Mouse (Mus musculus) embryonic facial prominence, embryonic 15.5 days (tissue): ENCODE data around the gene Psg19. TPM values are rescaled to one million over a fixed set of nuclear protein-coding genes. Genes with fewer than 3 reads are reported as not detected.
"Not testable (repeated sequence)": the region's sequence is repeated elsewhere in the genome, so short reads cannot be mapped to it uniquely, and the experiment has no call there.

Experiments used
- ATAC-seq: fragments of 200-750 bp; cut with Nextera tagmentation; 2 replicates; pipeline ENCODE4 v1.8.0; 2017; ENCODE audit warnings: low read depth, moderate TSS enrichment; ENCODE audit not compliant: insufficient number of reproducible peaks, low FRiP score, low TSS enrichment
- H3K27ac ChIP-seq: fragments of 300-500 bp; sonication (generic); replicated peaks from 2 replicates; pipeline ENCODE4 v1.5.1; 2015; ENCODE audit warnings: mild to moderate bottlenecking, inconsistent platforms
- H3K27me3 ChIP-seq: fragments of 300-500 bp; sonication (generic); 2 replicates; pipeline ENCODE4 v1.6.1; 2015; ENCODE audit warnings: inconsistent platforms
- H3K36me3 ChIP-seq: fragments of 300-500 bp; sonication (generic); 2 replicates; pipeline ENCODE4 v1.6.1; 2015; ENCODE audit warnings: mild to moderate bottlenecking, inconsistent platforms
- H3K4me1 ChIP-seq: fragments of 300-500 bp; sonication (generic); 2 replicates; pipeline ENCODE4 v1.6.1; 2015; ENCODE audit warnings: inconsistent platforms
- H3K4me2 ChIP-seq: fragments of 300-500 bp; sonication (generic); replicated peaks from 2 replicates; pipeline ENCODE4 v1.6.1; 2015; ENCODE audit warnings: mild to moderate bottlenecking, inconsistent platforms
- H3K4me3 ChIP-seq: fragments of 300-500 bp; sonication (generic); replicated peaks from 2 replicates; pipeline ENCODE4 v1.5.1; 2015; ENCODE audit warnings: mild to moderate bottlenecking, inconsistent platforms
- H3K9ac ChIP-seq: fragments of 300-500 bp; sonication (generic); 2 replicates; pipeline ENCODE4 v1.6.1; 2015; ENCODE audit warnings: inconsistent platforms
- H3K9me3 ChIP-seq: fragments of 300-500 bp; sonication (generic); replicated peaks from 2 replicates; pipeline ENCODE4 v1.6.1; 2016; ENCODE audit warnings: inconsistent platforms
- WGBS: fragments of 180-500 bp; shearing (Covaris S2); methylation state at CpG from one replicate; pipeline ENCODE4 v1.1.7; 2015; 5-methylcytosine and 5-hydroxymethylcytosine counted together
- polyA plus RNA-seq: library from polyadenylated mRNA; unstranded; fragments of >200 nt; fragmentation: Nextera tagmentation; extraction: Ambion mirVana; gene quantifications from 2 replicates; pipeline ENCODE4 v1.2.1, GENCODE M21; 2015

Psg19 gene
- polyA plus RNA-seq, 1 experiment from 2014 or later: not detected

DNA sequence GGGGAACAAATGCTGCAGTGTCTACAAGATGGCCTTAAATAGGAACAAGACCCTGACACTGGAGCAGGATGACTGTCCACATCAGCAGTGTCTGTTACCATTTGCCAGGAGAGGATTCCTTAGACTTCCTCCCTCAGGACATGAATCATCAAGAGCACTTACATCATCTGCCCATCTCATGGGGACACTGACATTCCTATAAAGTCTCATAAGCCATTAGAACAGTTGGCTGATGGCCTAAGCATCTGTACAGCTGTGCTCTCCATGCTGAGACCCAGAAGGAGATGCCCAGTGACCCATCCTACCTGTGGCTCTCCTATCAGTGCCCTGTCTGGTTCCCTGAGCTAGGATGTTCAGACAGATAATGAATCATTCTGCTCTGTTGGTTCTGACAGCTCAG, 5.2 kb upstream of the Psg19 start:
- Histone ChIP-seq H3K27ac (no peak overlapping the region), H3K9ac (no peak overlapping the region), H3K9me3 (no peaks in the 10 kb centered on the region), H3K4me2 (no peak overlapping the region), H3K27me3 (no peaks in the 10 kb centered on the region), H3K4me1 (no peaks in the 10 kb centered on the region), H3K4me3 (no peak overlapping the region), H3K36me3 (no peaks in the 10 kb centered on the region)
- no peak for ATAC-seq

DNA sequence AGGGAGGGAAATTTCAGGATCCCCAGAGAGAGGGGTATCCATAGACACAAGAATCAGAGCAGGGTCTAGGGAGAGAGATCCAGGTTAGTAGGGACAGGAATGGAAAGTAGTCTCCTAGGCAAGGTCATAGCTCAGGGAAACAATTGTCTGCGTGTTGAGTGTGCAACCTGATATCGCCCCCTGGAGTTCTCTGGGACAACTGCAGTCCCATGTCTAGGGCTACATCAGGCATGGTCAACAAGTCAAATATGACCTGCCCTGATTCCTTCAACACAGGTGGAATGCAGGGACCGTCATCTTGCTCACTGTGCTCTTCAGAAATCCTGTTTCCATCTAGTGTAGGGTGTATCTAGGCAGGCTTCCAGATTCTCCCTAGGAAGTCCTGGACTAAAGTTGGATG, 809 bp upstream of the Psg19 start:
- Histone ChIP-seq H3K4me1 (no peaks in the 10 kb centered on the region), H3K27ac (no peak overlapping the region), H3K4me2 (no peak overlapping the region), H3K9me3 (no peaks in the 10 kb centered on the region), H3K4me3 (no peak overlapping the region), H3K9ac (no peak overlapping the region), H3K27me3 (no peaks in the 10 kb centered on the region), H3K36me3 (no peaks in the 10 kb centered on the region)
- no peak for ATAC-seq
- 45% methylated on average over 3 of the region's 3 CpGs for WGBS

DNA sequence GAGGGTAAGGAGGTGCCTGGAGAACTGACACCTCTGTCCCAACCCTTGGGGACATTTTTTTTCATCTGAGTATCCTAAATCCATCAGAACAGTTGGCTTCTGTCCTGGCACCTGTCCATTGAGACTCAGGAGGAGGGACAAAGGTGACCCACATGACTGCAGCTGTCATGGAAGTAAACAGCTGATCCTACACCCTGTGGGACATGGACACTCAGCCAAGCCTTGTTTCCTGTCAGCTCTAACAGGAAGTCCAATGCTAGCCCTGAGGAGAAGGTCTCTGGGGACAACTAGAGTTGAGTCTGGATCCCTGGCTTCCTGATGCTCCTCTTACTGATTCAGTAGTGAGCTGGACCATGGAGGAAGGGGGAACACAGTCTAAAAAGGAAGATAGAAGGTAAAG, 7.6 kb downstream of the Psg19 start:
- not testable (repeated sequence) for H3K9me3 ChIP-seq, ATAC-seq, H3K4me1 ChIP-seq, H3K4me2 ChIP-seq, H3K36me3 ChIP-seq, H3K9ac ChIP-seq, H3K4me3 ChIP-seq, H3K27ac ChIP-seq, H3K27me3 ChIP-seq

DNA sequence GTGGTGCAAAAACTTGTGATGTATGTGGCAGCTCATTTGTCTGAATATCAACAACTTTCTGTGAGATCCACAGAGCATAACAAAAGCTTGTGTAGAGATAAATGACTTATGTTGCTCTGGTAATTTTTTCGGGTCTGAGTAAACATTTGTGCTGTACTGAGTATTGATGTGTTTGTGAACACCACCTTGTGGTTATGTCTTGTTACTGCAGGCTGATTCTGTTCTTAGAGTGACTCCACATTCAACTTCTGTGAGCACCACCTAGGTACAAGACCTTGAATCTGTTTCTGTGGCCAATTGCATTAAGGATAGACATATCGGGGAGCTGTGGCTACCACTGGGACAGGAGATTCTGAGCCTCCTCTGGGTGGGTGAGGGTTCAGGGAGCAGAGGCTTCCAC, 17.0 kb downstream of the Psg19 start:
- H3K9ac ChIP-seq, H3K4me2 ChIP-seq, H3K9me3 ChIP-seq, H3K27ac ChIP-seq, H3K4me3 ChIP-seq, ATAC-seq, H3K27me3 ChIP-seq, H3K4me1 ChIP-seq, H3K36me3 ChIP-seq: not testable (repeated sequence)
- WGBS: 39% methylated on average over 2 of the region's 2 CpGs

DNA sequence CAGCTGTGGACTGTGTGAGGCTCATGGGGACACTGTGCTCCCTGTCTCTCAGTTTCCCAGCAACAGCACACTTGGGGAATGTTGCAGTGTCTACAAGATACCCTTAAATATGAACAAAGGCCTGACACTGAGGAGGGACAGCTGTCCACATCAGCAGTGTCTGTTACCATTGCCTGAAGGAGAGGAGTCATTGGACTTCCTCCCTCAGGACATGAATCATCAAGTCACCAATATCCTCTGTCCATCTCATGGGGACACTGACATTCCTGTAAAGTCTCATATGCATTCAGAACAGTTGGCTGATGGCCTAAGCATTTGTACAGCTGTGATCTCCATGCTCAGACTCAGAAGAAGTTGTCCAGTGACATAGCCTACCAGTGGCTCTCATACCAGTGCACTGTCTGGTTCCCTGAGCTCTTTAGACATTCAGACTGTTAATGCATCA, 19.0 kb downstream of the Psg19 start:
- no peaks in the 10 kb centered on the region for H3K27me3 ChIP-seq
- no peaks in the 10 kb centered on the region for H3K9me3 ChIP-seq
- H3K27ac ChIP-seq: no peak overlapping the region
- H3K36me3 ChIP-seq: no peaks in the 10 kb centered on the region
- ATAC-seq: no peak
- no peak overlapping the region for H3K4me3 ChIP-seq
- H3K4me2 ChIP-seq: no peak overlapping the region
- no peak overlapping the region for H3K9ac ChIP-seq
- no peaks in the 10 kb centered on the region for H3K4me1 ChIP-seq

DNA sequence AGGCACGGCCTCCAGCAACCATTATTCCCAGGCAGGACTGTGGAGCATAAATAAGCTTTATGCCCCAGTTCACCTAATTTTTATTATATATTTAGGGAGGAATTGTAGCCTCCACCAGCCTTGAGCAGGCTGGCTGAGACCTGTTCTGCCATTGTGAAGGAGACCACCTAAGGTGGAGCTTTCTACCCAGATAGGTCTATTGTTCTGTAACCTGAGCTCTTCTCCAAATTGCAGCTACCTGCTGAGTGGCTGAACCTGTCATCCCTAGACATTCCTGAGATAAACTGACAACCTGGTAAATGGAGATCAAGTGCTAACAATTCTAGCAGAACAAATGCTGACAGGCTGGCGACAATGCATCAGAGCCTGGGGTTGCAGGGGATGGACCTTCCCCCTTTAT, 35.4 kb downstream of the Psg19 start:
- not testable (repeated sequence) for H3K9me3 ChIP-seq, H3K4me3 ChIP-seq, H3K36me3 ChIP-seq, H3K9ac ChIP-seq, H3K27me3 ChIP-seq, H3K4me2 ChIP-seq, H3K4me1 ChIP-seq, H3K27ac ChIP-seq, ATAC-seq
- 38% methylated on average over 1 of the region's 2 CpGs for WGBS

DNA sequence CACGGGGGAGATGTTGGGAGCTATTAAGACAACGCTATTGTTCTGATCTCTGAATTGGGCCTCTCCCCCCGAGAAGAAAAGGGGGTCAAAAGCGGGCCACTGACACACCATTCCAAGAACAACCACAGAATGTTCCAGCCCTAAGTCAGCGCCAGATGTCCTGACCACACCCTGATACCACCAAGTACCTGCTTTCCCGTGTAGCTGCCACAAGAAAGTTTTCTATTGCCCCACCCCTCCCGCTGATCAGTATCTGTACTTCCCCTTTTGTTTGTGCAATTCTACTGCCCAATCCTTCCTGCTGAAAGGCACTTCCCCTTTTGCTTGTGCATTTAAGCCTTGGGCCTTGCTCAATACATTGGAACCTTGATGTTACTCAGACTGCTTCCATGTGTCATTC, 38.2 kb downstream of the Psg19 start:
- not testable (repeated sequence) for H3K36me3 ChIP-seq, ATAC-seq, H3K4me2 ChIP-seq, H3K9ac ChIP-seq, H3K27ac ChIP-seq, H3K4me1 ChIP-seq, H3K27me3 ChIP-seq, H3K4me3 ChIP-seq, H3K9me3 ChIP-seq
- WGBS: 83% methylated on average over 7 of the region's 7 CpGs

DNA sequence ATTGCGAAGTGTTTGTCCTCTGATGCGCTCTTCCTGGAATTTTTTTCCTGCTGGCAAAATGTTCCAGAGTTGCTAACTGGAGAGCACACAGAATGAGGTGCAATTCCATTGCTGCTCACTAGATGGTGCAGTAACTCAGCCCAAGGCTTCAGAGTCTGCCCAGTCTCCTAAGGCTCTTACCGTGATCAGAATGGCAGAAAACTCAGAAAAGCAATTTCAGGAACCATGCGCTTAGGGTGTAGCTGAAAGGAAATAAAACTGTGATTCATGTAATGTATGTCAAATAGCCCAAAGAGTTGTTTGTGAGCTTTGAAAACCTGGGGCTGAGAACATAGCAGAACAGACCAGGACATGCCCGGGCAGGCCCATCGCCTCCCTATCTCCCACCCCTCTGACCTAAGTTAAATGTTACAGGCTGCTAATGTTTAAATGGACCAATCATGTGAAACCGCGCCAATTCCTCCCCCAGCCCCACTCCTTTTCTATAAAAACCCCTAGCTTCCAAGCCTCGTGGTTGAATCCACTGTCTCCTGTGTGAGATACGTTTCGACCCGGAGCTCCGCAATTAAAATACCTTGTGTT, 48.3 kb downstream of the Psg19 start:
- not testable (repeated sequence) for ATAC-seq, H3K36me3 ChIP-seq, H3K4me2 ChIP-seq, H3K4me1 ChIP-seq, H3K9me3 ChIP-seq, H3K27ac ChIP-seq, H3K9ac ChIP-seq, H3K4me3 ChIP-seq
- peaks cover 20% of the 10 kb centered on the region for H3K27me3 ChIP-seq
- 45% methylated on average over 11 of the region's 13 CpGs for WGBS

DNA sequence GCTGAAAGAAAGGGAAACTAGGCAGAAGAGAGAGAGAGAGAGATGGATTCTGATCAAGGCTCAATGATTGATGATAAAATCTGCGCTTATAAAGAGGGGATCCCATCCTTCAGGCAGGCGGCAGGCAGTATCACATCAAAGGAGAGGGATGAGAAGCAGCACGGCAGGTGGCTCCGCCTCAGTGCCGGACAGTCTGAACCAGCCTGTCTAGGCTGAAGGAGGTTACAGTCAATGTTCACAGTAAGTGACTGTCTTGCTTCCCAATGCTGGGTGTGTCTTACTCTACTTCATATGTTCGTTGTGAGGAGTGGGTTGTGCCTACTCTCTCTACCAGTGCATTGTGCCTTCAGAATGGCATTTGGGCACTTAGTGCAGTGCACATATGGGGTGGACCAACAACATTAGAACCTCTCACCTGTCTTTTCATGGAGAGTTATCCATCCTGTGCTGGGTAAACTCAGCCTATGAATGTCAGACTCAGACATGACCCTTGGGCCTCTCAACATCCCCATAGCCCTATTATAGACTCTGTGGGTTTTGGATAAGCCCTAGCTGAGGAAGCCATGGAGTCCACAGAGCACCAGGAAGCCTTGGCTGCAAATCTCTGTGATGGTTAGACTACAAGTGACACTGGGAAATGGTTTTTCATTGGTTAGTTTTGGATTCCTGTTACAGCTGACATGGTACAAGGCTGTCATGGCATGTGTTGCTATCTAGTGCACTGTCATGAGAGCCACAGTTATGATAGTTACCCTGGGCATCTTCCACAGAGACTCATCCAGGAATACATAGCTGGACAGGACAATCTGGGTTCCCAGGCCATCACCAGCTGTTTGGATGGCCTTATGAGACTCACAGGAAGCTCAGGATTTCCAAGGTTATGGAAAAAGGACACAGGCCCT, 49.1 kb downstream of the Psg19 start:
- H3K9ac ChIP-seq: no peak overlapping the region
- H3K4me3 ChIP-seq: no peak overlapping the region
- peaks cover 20% of the 10 kb centered on the region for H3K27me3 ChIP-seq
- no peaks in the 10 kb centered on the region for H3K4me1 ChIP-seq
- no peaks in the 10 kb centered on the region for H3K36me3 ChIP-seq
- H3K9me3 ChIP-seq: no peaks in the 10 kb centered on the region
- no peak overlapping the region for H3K4me2 ChIP-seq
- no peak for ATAC-seq
- H3K27ac ChIP-seq: no peak overlapping the region
- WGBS: 22% methylated on average over 6 of the region's 6 CpGs

DNA sequence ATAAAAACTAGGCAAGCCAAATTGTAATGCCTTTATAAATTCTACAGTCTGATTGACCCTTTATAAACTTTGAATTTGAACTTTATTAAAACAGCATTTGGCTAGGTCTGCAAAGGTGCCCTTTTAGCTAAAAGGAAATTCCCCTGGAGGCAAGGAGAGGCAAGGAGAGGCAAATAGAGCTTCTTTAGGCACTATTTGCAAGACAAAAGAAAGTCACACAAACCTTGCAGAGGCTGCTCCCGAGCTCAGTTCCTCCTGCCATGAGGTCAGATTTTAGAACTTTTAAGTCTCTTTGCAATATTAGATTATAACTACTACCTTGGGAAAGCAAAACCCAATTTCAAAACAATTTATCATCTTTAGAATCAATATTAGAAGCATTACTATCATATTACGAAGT, 50.9 kb downstream of the Psg19 start:
- H3K4me1 ChIP-seq, H3K9me3 ChIP-seq, ATAC-seq, H3K4me3 ChIP-seq, H3K9ac ChIP-seq, H3K36me3 ChIP-seq, H3K27ac ChIP-seq, H3K4me2 ChIP-seq: not testable (repeated sequence)
- WGBS: 30% methylated on average over 2 of the region's 2 CpGs
- peaks cover 20% of the 10 kb centered on the region for H3K27me3 ChIP-seq

DNA sequence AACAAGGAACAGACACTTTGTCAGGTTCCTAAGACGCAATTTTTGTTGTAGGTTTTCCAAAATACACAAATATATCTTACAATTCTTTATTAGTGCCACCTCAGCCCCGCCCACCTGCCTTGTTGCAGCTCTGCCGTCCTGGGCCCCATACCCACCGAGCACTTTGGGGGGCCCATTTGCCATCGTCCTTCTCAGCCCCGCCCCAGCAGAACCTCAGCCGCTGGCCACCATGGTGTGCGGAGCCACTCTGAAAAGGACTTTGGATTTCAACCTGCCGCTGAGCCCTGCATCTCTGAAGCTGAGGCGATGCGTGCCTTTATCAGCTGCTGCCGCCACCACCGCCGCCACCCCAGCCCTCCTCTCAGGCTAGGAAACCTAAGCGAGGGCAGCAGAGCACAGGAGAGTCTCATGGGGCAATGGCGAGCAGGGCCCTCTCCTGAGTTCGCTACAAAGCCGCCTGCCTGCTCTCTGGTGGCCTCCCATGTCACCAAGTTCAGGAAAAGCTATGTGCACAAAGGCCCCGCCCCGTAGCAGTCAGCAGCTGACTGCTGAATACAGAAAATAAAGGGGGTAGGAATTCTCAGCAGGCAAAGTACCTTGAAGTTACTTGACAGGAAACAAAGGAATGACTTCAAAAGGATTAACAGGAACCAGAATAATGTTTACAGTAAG, 52.0 kb downstream of the Psg19 start:
- Histone ChIP-seq H3K9ac (no peak overlapping the region), H3K4me2 (peak overlapping the region; percentile 30), H3K4me3 (peak overlapping the region; percentile 18), H3K9me3 (no peaks in the 10 kb centered on the region), H3K4me1 (no peaks in the 10 kb centered on the region), H3K27me3 (peaks cover 20% of the 10 kb centered on the region), H3K27ac (no peak overlapping the region; the same call in 1 of the 2 replicates), H3K36me3 (no peaks in the 10 kb centered on the region)
- no peak for ATAC-seq
- WGBS: 10% methylated on average over 20 of the region's 20 CpGs
